Mouse (Mus musculus) midbrain, embryonic 11.5 days (tissue): Measurements from ENCODE around the gene Klhl3. TPM values are rescaled to one million over a fixed set of nuclear protein-coding genes. Genes with fewer than 3 reads are reported as not detected.

ENCODE experiments used
- ATAC-seq: fragments of 200-750 bp; cut with Nextera tagmentation; 2 replicates; pipeline ENCODE4 v1.8.0; 2017; ENCODE audit warnings: moderate TSS enrichment, moderate library complexity; ENCODE audit not compliant: low FRiP score
- DNase-seq: peaks from one replicate; pipeline ENCODE4 v3.0.0; 2015; ENCODE audit warnings: low spot score; ENCODE audit errors: missing footprints
- H3K27ac ChIP-seq: fragments of 300-500 bp; sonication (generic); 2 replicates; pipeline ENCODE4 v1.5.1; 2014; ENCODE audit warnings: low read depth, low read length
- H3K27me3 ChIP-seq: fragments of 300-500 bp; sonication (generic); 2 replicates; pipeline ENCODE4 v1.6.1; 2014; ENCODE audit warnings: mild to moderate bottlenecking, low read length, moderate library complexity, mixed read lengths; ENCODE audit not compliant: control insufficient read depth, insufficient read depth
- H3K36me3 ChIP-seq: fragments of 300-500 bp; sonication (generic); 2 replicates; pipeline ENCODE4 v1.6.1; 2014; ENCODE audit warnings: mild to moderate bottlenecking, low read length, moderate library complexity, mixed read lengths; ENCODE audit not compliant: control insufficient read depth, insufficient read depth
- H3K4me1 ChIP-seq: fragments of 300-500 bp; sonication (generic); 2 replicates; pipeline ENCODE4 v1.6.1; 2014; ENCODE audit warnings: low read length; ENCODE audit not compliant: control insufficient read depth, insufficient read depth
- H3K4me2 ChIP-seq: fragments of 300-500 bp; sonication (generic); 2 replicates; pipeline ENCODE4 v1.6.1; 2014; ENCODE audit warnings: mild to moderate bottlenecking, moderate library complexity
- H3K4me3 ChIP-seq: fragments of 300-500 bp; sonication (generic); 2 replicates; pipeline ENCODE4 v1.5.1; 2014; ENCODE audit warnings: low read depth, low read length
- H3K9ac ChIP-seq: fragments of 300-500 bp; sonication (generic); 2 replicates; pipeline ENCODE4 v1.6.1; 2014; ENCODE audit warnings: low read length
- H3K9me3 ChIP-seq: fragments of 300-500 bp; sonication (generic); 2 replicates; pipeline ENCODE4 v1.6.1; 2016; ENCODE audit warnings: low read length; ENCODE audit not compliant: control insufficient read depth
- WGBS: fragments of 180-500 bp; shearing (Covaris S2); extraction: QIAGEN DNeasy Blood & Tissue Kit; methylation state at CpG from one replicate; pipeline ENCODE4 v1.1.7; 2014; 5-methylcytosine and 5-hydroxymethylcytosine counted together
- polyA plus RNA-seq: library from polyadenylated mRNA; unstranded; fragments of >200 nt; fragmentation: Nextera tagmentation; extraction: Ambion mirVana; gene quantifications from 2 replicates; pipeline ENCODE4 v1.2.1, GENCODE M21; 2014

Gene Klhl3
- polyA plus RNA-seq, 1 experiment from 2014 or later: 2.6 TPM

GRCm38 (mm10) chr13:58012067-58012925 lies 101.1 kb downstream of the Klhl3 start:
- H3K36me3 ChIP-seq: no peaks in the 10 kb centered on the region
- no peaks in the 10 kb centered on the region for H3K4me1 ChIP-seq
- no peak overlapping the region for H3K4me2 ChIP-seq
- ATAC-seq (0 out of 2 replicates have a peak, but pooled peaks have one; percentile 22), DNase-seq (peak; percentile 92)
- no peak overlapping the region for H3K27ac ChIP-seq
- no peaks in the 10 kb centered on the region for H3K27me3 ChIP-seq
- no peak overlapping the region for H3K4me3 ChIP-seq
- WGBS: 67% methylated on average over 14 of the region's 14 CpGs
- H3K9me3 ChIP-seq: no peaks in the 10 kb centered on the region
- H3K9ac ChIP-seq: no peak overlapping the region

DNA sequence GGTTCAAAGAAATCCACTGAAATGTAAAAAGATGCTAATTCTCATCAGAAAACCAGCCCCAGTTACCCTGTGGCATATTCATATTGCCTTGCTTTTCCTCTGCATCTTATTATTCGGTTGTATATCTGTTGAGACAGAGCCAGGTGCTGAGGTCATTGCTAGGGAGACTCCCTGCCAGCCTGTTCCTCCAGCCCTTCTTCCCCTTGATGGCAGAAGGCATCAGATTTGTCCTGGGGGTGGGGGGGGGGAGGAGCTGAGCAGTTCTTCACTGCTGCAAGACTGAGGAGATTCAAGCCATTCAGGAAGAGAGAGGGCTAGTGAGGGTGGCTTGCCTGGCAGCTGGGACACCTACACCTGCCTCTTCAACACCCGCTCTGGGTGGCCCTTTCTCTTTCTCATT lies 101.9 kb downstream of the Klhl3 start:
- Histone ChIP-seq H3K4me3 (no peak overlapping the region), H3K9me3 (no peaks in the 10 kb centered on the region), H3K4me1 (no peaks in the 10 kb centered on the region), H3K27me3 (no peaks in the 10 kb centered on the region), H3K36me3 (no peaks in the 10 kb centered on the region), H3K4me2 (no peak overlapping the region), H3K27ac (no peak overlapping the region), H3K9ac (no peak overlapping the region)
- no peak for DNase-seq
- no peak for ATAC-seq
- WGBS: 74% methylated on average over 2 of the region's 2 CpGs

DNA sequence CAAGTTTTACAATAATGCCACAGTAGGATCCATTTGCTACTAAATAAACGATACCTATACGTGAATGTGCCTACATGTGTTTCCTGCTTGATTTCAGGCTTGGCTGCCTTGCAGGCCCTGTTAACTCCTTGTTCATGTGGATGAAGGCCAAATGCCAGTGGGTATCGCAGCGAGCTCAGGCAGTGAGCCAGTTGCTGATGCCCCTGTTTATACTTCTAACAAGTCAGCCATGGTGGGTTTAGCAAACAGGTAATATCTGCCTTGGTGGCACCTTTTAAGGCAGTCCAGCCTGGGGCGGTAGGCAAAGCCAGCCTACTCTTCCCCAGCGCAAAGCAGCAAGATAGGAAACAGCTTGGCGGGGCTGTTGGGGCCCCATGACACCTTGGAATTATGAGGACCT lies 103.0 kb downstream of the Klhl3 start:
- WGBS: 97% methylated on average over 7 of the region's 7 CpGs
- Histone ChIP-seq H3K4me3 (no peak overlapping the region), H3K4me2 (no peak overlapping the region), H3K9me3 (no peaks in the 10 kb centered on the region), H3K36me3 (no peaks in the 10 kb centered on the region), H3K27ac (no peak overlapping the region), H3K4me1 (no peaks in the 10 kb centered on the region), H3K27me3 (no peaks in the 10 kb centered on the region), H3K9ac (no peak overlapping the region)
- no peak for ATAC-seq
- no peak for DNase-seq

DNA sequence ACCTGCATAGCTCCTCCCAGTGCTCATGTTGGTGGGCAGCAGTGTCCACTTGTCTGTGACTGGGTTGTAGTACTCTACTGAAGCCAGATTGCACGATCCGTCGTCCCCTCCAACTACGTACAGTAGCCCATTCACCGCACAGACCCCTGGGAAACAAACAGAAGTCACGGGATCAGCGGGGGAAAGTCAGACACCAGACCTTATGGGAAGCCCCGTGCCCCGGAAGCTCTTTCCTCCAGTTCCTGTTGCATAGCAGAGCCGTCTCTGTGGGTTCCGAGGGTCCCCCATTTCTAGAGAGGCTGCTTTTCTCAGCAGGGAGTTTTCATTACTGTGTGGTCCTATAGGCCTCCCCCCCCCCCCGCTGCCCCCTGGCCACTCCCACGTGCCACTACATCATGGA lies 104.1 kb downstream of the Klhl3 start:
- Histone ChIP-seq H3K4me2 (no peak overlapping the region), H3K36me3 (no peaks in the 10 kb centered on the region), H3K4me1 (no peaks in the 10 kb centered on the region), H3K27me3 (no peaks in the 10 kb centered on the region), H3K9me3 (no peaks in the 10 kb centered on the region), H3K27ac (no peak overlapping the region), H3K9ac (no peak overlapping the region), H3K4me3 (no peak overlapping the region)
- DNase-seq (no peak), ATAC-seq (no peak)
- 79% methylated on average over 13 of the region's 13 CpGs for WGBS

DNA sequence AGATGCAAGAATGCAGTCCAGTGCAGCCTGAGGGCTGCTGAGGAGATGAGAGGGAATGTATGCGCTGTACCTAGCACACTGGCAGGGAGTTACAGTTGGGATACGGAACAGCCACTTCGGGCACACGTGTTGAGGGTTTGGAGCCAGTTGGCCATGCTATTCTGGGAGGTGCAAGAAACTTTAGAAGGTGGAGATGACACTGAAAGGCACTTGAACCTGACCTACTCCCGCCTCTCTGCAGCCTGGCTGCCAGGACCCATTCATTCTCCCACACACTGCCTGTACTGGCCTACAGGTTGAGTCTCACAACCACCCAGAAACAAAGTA lies 105.4 kb downstream of the Klhl3 start:
- no peaks in the 10 kb centered on the region for H3K9me3 ChIP-seq
- WGBS: 91% methylated on average over 5 of the region's 5 CpGs
- DNase-seq (no peak), ATAC-seq (no peak)
- no peaks in the 10 kb centered on the region for H3K36me3 ChIP-seq
- no peak overlapping the region for H3K27ac ChIP-seq
- no peak overlapping the region for H3K4me2 ChIP-seq
- H3K27me3 ChIP-seq: no peaks in the 10 kb centered on the region
- H3K9ac ChIP-seq: no peak overlapping the region
- H3K4me1 ChIP-seq: no peaks in the 10 kb centered on the region
- H3K4me3 ChIP-seq: no peak overlapping the region

DNA sequence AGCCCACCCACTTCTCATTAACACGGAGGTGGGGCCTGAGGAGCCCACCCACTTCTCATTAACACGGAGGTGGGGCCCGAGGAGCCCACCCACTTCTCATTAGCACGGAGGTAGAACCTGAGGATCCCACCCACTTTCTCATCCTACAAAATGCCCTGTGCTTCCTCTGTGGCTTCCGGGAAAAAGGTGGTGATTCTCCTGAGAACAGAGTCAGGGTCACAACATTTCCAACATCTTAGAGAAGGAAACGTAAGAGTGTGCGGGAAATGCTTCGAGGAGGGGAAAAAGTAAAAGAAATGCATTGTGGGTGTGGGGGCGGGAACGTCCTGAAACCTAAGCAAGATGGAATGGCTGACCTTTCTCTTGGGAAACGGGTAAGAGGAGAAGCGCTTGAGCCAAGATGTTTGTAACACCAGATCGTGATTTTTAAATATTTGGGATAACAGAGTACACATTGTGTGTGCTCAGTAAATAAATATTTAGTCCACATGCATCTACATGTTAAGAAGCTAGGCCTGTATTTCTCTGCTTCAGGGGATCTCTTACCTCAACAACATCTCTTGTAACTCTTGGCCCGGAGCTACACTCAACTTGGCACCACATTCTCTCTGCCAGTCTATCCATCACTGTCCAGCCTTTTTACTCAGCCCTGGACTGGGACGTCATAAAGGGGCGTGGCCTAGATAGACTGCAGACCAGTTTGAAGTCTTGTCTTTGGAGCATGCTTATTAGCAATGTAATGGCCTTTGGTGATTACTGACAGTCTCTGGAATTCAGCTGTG lies 105.9 kb downstream of the Klhl3 start:
- no peak for ATAC-seq

DNA sequence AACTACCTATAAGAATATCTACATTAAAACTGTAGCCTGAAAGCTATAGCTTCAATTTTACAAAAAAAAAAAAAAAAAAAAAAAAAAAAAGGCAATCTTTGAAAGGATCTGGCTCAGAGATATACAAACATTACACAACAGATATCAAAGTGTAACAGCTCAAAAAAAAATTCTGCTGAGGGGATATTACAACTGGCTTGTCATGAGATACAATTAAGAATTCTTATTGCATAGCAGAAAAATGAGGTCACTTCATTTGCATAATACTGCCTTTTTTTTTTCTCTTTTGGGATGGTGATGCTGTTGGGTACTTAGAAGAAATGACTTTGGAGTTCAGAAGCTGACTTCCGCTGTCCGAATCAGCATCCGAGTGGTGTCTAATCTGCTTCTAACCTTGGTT lies 111.6 kb downstream of the Klhl3 start:
- ATAC-seq (no peak), DNase-seq (no peak)
- Histone ChIP-seq H3K27me3 (no peaks in the 10 kb centered on the region), H3K4me1 (no peaks in the 10 kb centered on the region), H3K36me3 (no peaks in the 10 kb centered on the region), H3K9me3 (no peaks in the 10 kb centered on the region), H3K27ac (no peak overlapping the region), H3K4me2 (no peak overlapping the region), H3K4me3 (no peak overlapping the region), H3K9ac (no peak overlapping the region)
- 83% methylated on average over 3 of the region's 3 CpGs for WGBS

More for the DNA sequence above, 105.9 kb downstream of the Klhl3 start:
- Histone ChIP-seq H3K27ac (no peak overlapping the region), H3K4me1 (no peaks in the 10 kb centered on the region), H3K27me3 (no peaks in the 10 kb centered on the region), H3K36me3 (no peaks in the 10 kb centered on the region), H3K4me2 (no peak overlapping the region), H3K9me3 (no peaks in the 10 kb centered on the region), H3K9ac (no peak overlapping the region), H3K4me3 (no peak overlapping the region)
- DNase-seq: no peak
- 66% methylated on average over 15 of the region's 16 CpGs for WGBS

DNA sequence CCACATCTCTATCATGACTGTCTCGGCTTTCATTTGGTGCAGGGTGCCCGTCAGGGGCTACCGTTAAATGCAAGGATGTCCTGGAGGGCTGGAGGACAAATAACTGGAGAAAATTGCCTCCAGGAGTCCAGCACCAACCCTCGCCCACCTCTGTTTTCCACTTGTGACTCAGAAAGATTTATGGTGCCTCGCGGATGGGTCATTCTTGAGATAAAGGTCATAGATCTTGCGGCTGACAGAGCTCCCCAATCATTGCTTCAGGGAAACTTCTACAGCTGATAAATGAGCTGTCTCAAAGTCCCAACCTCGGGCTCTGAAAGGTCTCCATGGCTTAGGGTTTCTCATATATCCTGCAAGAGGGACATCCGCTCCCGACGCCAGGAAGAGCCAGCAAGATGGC lies 116.9 kb downstream of the Klhl3 start:
- Histone ChIP-seq H3K36me3 (no peaks in the 10 kb centered on the region), H3K9ac (no peak overlapping the region), H3K4me3 (no peak overlapping the region), H3K9me3 (no peaks in the 10 kb centered on the region), H3K27ac (no peak overlapping the region), H3K27me3 (no peaks in the 10 kb centered on the region), H3K4me2 (no peak overlapping the region), H3K4me1 (no peaks in the 10 kb centered on the region)
- 91% methylated on average over 11 of the region's 11 CpGs for WGBS
- DNase-seq (no peak), ATAC-seq (no peak)

DNA sequence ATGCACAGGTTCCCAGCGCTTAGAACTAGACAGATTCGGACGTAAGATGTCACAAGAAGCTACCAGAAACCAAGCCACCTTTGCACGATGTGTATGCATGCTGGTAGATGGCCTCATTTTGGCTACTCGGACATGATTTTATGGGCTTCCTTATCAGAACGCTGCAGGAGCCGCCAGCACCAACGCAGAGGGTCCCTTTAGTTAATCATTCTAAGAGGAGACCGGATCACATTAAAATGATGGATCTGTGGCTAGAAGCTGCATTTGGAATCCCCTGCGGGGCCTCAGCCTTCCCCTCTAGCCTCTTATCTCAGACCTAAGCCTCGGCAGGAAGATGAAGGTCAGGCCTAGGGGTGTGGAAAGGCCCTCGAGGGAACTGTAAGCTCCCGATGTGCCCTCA lies 117.5 kb downstream of the Klhl3 start:
- DNase-seq (no peak), ATAC-seq (no peak)
- Histone ChIP-seq H3K4me2 (no peak overlapping the region), H3K9ac (no peak overlapping the region), H3K9me3 (no peaks in the 10 kb centered on the region), H3K27ac (no peak overlapping the region), H3K4me1 (no peaks in the 10 kb centered on the region), H3K27me3 (no peaks in the 10 kb centered on the region), H3K4me3 (no peak overlapping the region), H3K36me3 (no peaks in the 10 kb centered on the region)
- WGBS: 85% methylated on average over 13 of the region's 13 CpGs
